Comparison of ENCODE assay signal across 43 mouse cellular contexts in genomic region chr14:32518543-32518942, GRCm38 (mm10). TPM values are rescaled to one million over a fixed set of nuclear protein-coding genes. Genes with fewer than 3 reads are reported as not detected.
"Had no signal": no experiment of that assay in that cellular context is flagged by ENCODE, and none has a peak within 500 bp of the region (broad histone marks: within the 10 kb centered on the region; RNA-seq: fewer than 3 reads in every experiment).

No protein-coding gene starts in this region.

- H3K9ac ChIP-seq: heart, embryonic 12.5 days; heart, embryonic 13.5 days; heart, embryonic 15.5 days; hindbrain, embryonic 12.5 days; hindbrain, embryonic 13.5 days; hindbrain, embryonic 14.5 days; hindbrain, embryonic 15.5 days; intestine, embryonic 15.5 days; kidney, embryonic 15.5 days had no signal

- H3K4me3 ChIP-seq: heart, embryonic 10.5 days; heart, embryonic 12.5 days; heart, embryonic 13.5 days; heart, embryonic 15.5 days; hindbrain, embryonic 12.5 days; hindbrain, embryonic 13.5 days; hindbrain, embryonic 15.5 days; intestine, embryonic 15.5 days; kidney, embryonic 15.5 days; layer of hippocampus, adult 2 months had no signal

- ATAC-seq: hindbrain, embryonic 16.5 days; hindbrain, postnatal 0 days; inflammation-experienced regulatory T-cells, adult 6 months; intestine, embryonic 15.5 days; intestine, embryonic 16.5 days; intestine, postnatal 0 days had no signal

- DNase-seq: heart, postnatal 10 days; heart, postnatal 14 days; heart, postnatal 36 days; heart, postnatal 4 days; kidney, adult 11 months; kidney, adult 18-20 months; kidney, adult 2 months; kidney, adult 8-10 months; kidney, adult 9 months; kidney, postnatal 10 days; kidney, postnatal 14 days; kidney, postnatal 25 days; kidney, postnatal 36 days; kidney, postnatal 4 days; layer of hippocampus, adult 9-11 months; layer of hippocampus, postnatal 36 days had no signal

- H3K9me3 ChIP-seq: heart, embryonic 10.5 days; heart, embryonic 12.5 days; heart, embryonic 13.5 days; heart, embryonic 15.5 days; hindbrain, embryonic 12.5 days; hindbrain, embryonic 13.5 days; hindbrain, embryonic 15.5 days; intestine, embryonic 15.5 days; kidney, embryonic 15.5 days had no signal

- H3K27ac ChIP-seq: heart, embryonic 10.5 days; heart, embryonic 13.5 days; heart, embryonic 15.5 days; hindbrain, embryonic 12.5 days; hindbrain, embryonic 13.5 days; hindbrain, embryonic 14.5 days; hindbrain, embryonic 15.5 days; hindbrain, postnatal 0 days; intestine, embryonic 15.5 days; kidney, embryonic 15.5 days; kidney, postnatal 0 days; layer of hippocampus, adult 2 months had no signal

- H3K27me3 ChIP-seq: heart, embryonic 12.5 days; heart, embryonic 13.5 days; heart, embryonic 15.5 days; hindbrain, embryonic 12.5 days; hindbrain, embryonic 13.5 days; hindbrain, embryonic 15.5 days; intestine, embryonic 15.5 days; kidney, embryonic 15.5 days had no signal

- H3K4me2 ChIP-seq: heart, embryonic 11.5 days; heart, embryonic 12.5 days; heart, embryonic 13.5 days; heart, embryonic 15.5 days; hindbrain, embryonic 12.5 days; hindbrain, embryonic 13.5 days; hindbrain, embryonic 14.5 days; hindbrain, embryonic 15.5 days; intestine, embryonic 15.5 days; kidney, embryonic 15.5 days had no signal

RNA-seq across cellular contexts. Expression of gene Chat, which starts 52.8 kb away (rescaled TPM):
- total RNA-seq: heart, postnatal 10 days; heart, postnatal 14 days; heart, postnatal 25 days; heart, postnatal 36 days; heart, postnatal 4 days; hematopoietic stem cell, adult 5-6 weeks; layer of hippocampus, adult 18-20 months; layer of hippocampus, adult 2 months; layer of hippocampus, adult 8-10 months; layer of hippocampus, postnatal 10 days; layer of hippocampus, postnatal 25 days; layer of hippocampus, postnatal 36 days had no signal
- polyA plus RNA-seq: heart, embryonic 11.5 days; heart, embryonic 12.5 days; heart, embryonic 14.5 days; heart, embryonic 15.5 days; heart, postnatal 0 days; inflammation-experienced regulatory T-cells, adult 6 months; kidney, adult 2 months; kidney, embryonic 15.5 days; kidney, postnatal 0 days had no signal

RNA-seq across cellular contexts. Expression of gene Slc18a3, which starts 53.9 kb away (rescaled TPM):
- total RNA-seq: heart, postnatal 10 days; heart, postnatal 14 days; heart, postnatal 25 days; hematopoietic stem cell, adult 5-6 weeks; layer of hippocampus, adult 18-20 months; layer of hippocampus, adult 2 months; layer of hippocampus, adult 8-10 months; layer of hippocampus, postnatal 36 days had no signal
- polyA plus RNA-seq: heart, embryonic 11.5 days; heart, postnatal 0 days; inflammation-experienced regulatory T-cells, adult 6 months; kidney, adult 2 months; kidney, embryonic 14.5 days; kidney, postnatal 0 days had no signal
